Mouse (Mus musculus): ENCODE results near the gene Cacna1e. TPM values are rescaled to one million over a fixed set of nuclear protein-coding genes. Genes with fewer than 3 reads are reported as not detected.

The Cacna1e gene
- total and polyA plus RNA-seq, 3 experiments, result 0.60 to 8.5 (median 2.5) TPM

- Histone ChIP-seq H3K79me2 (replicated peaks; ENCODE audit: control insufficient read depth, extremely low read depth, insufficient read depth, poor library complexity, severe bottlenecking) (no peaks in the 10 kb centered on the region), H3K4me3 (replicated peaks in 1 of 3; ENCODE audit: low read depth in 2 of 3, low read length in 2 of 3, poor library complexity in 1 of 3) (peak overlapping the region in 1 of 3 experiments; percentile 49), H3K27me3 (replicated peaks) (no peaks in the 10 kb centered on the region), H3K27ac (ENCODE audit: insufficient read depth, low read depth) (no peak overlapping the region), H3K9ac (ENCODE audit: insufficient read depth, low read depth) (no peak overlapping the region), H3K4me2 (ENCODE audit: insufficient read depth, low read depth, poor library complexity, severe bottlenecking) (no peak overlapping the region), H3K4me1 (ENCODE audit: control insufficient read depth in 1 of 2, insufficient read depth in 2 of 2) (peaks cover 11 to 16% of the 10 kb centered on the region in 2 experiments), H3K36me3 (replicated peaks in 1 of 2; ENCODE audit: control insufficient read depth in 1 of 2, insufficient read depth in 1 of 2, low read length in 1 of 2) (no peaks in the 10 kb centered on the region), H3K9me3 (replicated peaks; ENCODE audit: low read length) (no peaks in the 10 kb centered on the region)
- DNase-seq (ENCODE audit: extremely low read depth), result peak; percentile 69
- dilution Hi-C loops (cut with MboI; ENCODE audit: extremely low pct_ligation_motif_present, extremely low pct_unique_long_range_greater_than_20kb, low sequenced_read_pairs), result no loop called here
- in situ Hi-C loops (cut with MboI; ENCODE audit: low pct_ligation_motif_present, low pct_unique_long_range_greater_than_20kb, low sequenced_read_pairs), result no loop called here
- TF ChIP-seq ETS1 (conservative IDR thresholded peaks at IDR 0.05; ENCODE audit: low read depth, low read length) (peak; percentile 90), ZKSCAN1 (IDR thresholded peaks at IDR 0.05; ENCODE audit: borderline replicate concordance, low read depth, low read length) (no peak), RCOR1 (conservative IDR thresholded peaks at IDR 0.05; ENCODE audit: low read depth, low read length) (peak; percentile 53; the same call in 1 of the 2 replicates), HCFC1 (IDR thresholded peaks at IDR 0.05; ENCODE audit: low read depth, low read length) (no peak), MEF2A (IDR thresholded peaks at IDR 0.05; ENCODE audit: borderline replicate concordance, low read depth, low read length) (peak; percentile 24; the same call in 1 of the 2 replicates), MYC (IDR thresholded peaks at IDR 0.05; ENCODE audit: low read depth, low read length) (no peak), UBTF (IDR thresholded peaks at IDR 0.05; ENCODE audit: low read depth, low read length) (no peak), BHLHE40 (IDR thresholded peaks at IDR 0.05; ENCODE audit: low read depth, low read length) (peak; percentile 83), IRF4 (IDR thresholded peaks at IDR 0.05; ENCODE audit: low read depth, low read length) (peak; percentile 84), POLR2A (IDR thresholded peaks at IDR 0.05; ENCODE audit: low read depth, low read length) (no peak), USF1 (IDR thresholded peaks at IDR 0.05; ENCODE audit: low read depth, low read length) (no peak), MAZ (IDR thresholded peaks at IDR 0.05; ENCODE audit: low read depth, low read length) (no peak), E2F4 (IDR thresholded peaks at IDR 0.05; ENCODE audit: insufficient replicate concordance, low read depth, low read length) (no peak), NRF1 (IDR thresholded peaks at IDR 0.05; ENCODE audit: low read depth, low read length) (no peak), ZMIZ1 (IDR thresholded peaks at IDR 0.05; ENCODE audit: low read depth, low read length) (no peak), ELF1 (IDR thresholded peaks at IDR 0.05; ENCODE audit: low read depth, low read length) (no peak), USF2 (conservative IDR thresholded peaks at IDR 0.05; ENCODE audit: low read depth, low read length) (no peak), TCF12 (IDR thresholded peaks at IDR 0.05; ENCODE audit: low read depth, low read length) (peak; percentile 72; the same call in 1 of the 2 replicates), KAT2A (IDR thresholded peaks at IDR 0.05; ENCODE audit: insufficient replicate concordance, low read length) (no peak), SIN3A (IDR thresholded peaks at IDR 0.05; ENCODE audit: low read length) (no peak), ZNF384 (IDR thresholded peaks at IDR 0.05; ENCODE audit: low read depth, low read length) (no peak), RAD21 (IDR thresholded peaks at IDR 0.05; ENCODE audit: low read depth, low read length) (no peak; the same call in 1 of the 2 replicates), TBP (conservative IDR thresholded peaks at IDR 0.05; ENCODE audit: low read depth, low read length) (no peak), JUN (IDR thresholded peaks at IDR 0.05; ENCODE audit: insufficient read depth, low read depth, low read length) (peak; percentile 85), CHD1 (IDR thresholded peaks at IDR 0.05; ENCODE audit: low read depth, low read length) (no peak), MAFK (IDR thresholded peaks at IDR 0.05; ENCODE audit: insufficient replicate concordance, low read length) (no peak), SMC3 (IDR thresholded peaks at IDR 0.05; ENCODE audit: low read depth, low read length) (no peak), PAX5 (IDR thresholded peaks at IDR 0.05; ENCODE audit: low read length) (no peak), GABPA (IDR thresholded peaks at IDR 0.05; ENCODE audit: insufficient replicate concordance, low read depth, low read length) (no peak), CHD2 (IDR thresholded peaks at IDR 0.05; ENCODE audit: low read length) (no peak), EP300 (IDR thresholded peaks at IDR 0.05; ENCODE audit: low read length) (peak; percentile 80), ZC3H11A (IDR thresholded peaks at IDR 0.05; ENCODE audit: low read depth, low read length) (no peak), NELFE (IDR thresholded peaks at IDR 0.05; ENCODE audit: low read depth, low read length) (no peak), JUND (conservative IDR thresholded peaks at IDR 0.05; ENCODE audit: low read depth, low read length) (peak; percentile 81), POLR2AphosphoS2 (IDR thresholded peaks at IDR 0.05; ENCODE audit: low read depth, low read length) (no peak), MAX (IDR thresholded peaks at IDR 0.05; ENCODE audit: low read length) (no peak), CTCF (conservative IDR thresholded peaks at IDR 0.05 in 1 of 2, IDR thresholded peaks at IDR 0.05 in 1 of 2; ENCODE audit: low read depth in 2 of 2, low read length in 2 of 2) (no peak), MXI1 (IDR thresholded peaks at IDR 0.05; ENCODE audit: low read depth, low read length) (no peak)
Observed at GRCm38 (mm10) chr1:154917438-154917837, 33.1 kb upstream of the Cacna1e start.
